Mouse (Mus musculus) C2C12 (cell line): ENCODE results near the gene N4bp1.

ENCODE experiments used
- CEBPB ChIP-seq: IDR thresholded peaks from one replicate; pipeline ENCODE4 v1.6.1; 2011; ENCODE audit warnings: low read depth, mild to moderate bottlenecking, control low read depth, moderate library complexity
- CTCF ChIP-seq: IDR thresholded peaks from one replicate; pipeline ENCODE4 v1.5.1; 2011; ENCODE audit not compliant: control insufficient read depth, insufficient read depth, insufficient read length
- MAX ChIP-seq: IDR thresholded peaks from one replicate; pipeline ENCODE4 v1.6.1; 2011; ENCODE audit warnings: mild to moderate bottlenecking, control low read depth
- MYOD1 ChIP-seq: IDR thresholded peaks from one replicate; pipeline ENCODE4 v1.6.1; 2011; ENCODE audit warnings: low read depth; ENCODE audit not compliant: control insufficient read depth, insufficient read length
- MYOG ChIP-seq: IDR thresholded peaks from one replicate; pipeline ENCODE4 v1.6.1; 2011; ENCODE audit not compliant: control insufficient read depth, insufficient read length; ENCODE audit errors: extremely low read depth
- USF1 ChIP-seq: IDR thresholded peaks from one replicate; pipeline ENCODE4 v1.6.1; 2011; ENCODE audit warnings: low read depth, mild to moderate bottlenecking, control low read depth, moderate library complexity

GRCm38 (mm10) chr8:86902656-86903055 is 17.6 kb upstream of the N4bp1 start:
- TF ChIP-seq CTCF (no peak), MYOD1 (no peak), MYOG (no peak), MAX (no peak), USF1 (no peak), CEBPB (no peak)
